7 mouse cellular contexts compared by ENCODE assay signal in genomic region chr12:52005877-52006632, GRCm38 (mm10). TPM values are rescaled to one million over a fixed set of nuclear protein-coding genes. Genes with fewer than 3 reads are reported as not detected.
DNase-seq lines count a peak whose midpoint lies in the region; ATAC-seq and TF ChIP-seq lines count a peak whose summit lies in the region.

Gene Dtd2 (minus strand): TSS chr12:52006501.

- 1% methylated on average over 46 of the region's 46 CpGs for WGBS in intestine, postnatal 0 days
- 2% methylated on average over 46 of the region's 46 CpGs for WGBS in midbrain, embryonic 12.5 days
- WGBS in small intestine, adult 2 months, result 1% methylated on average over 46 of the region's 46 CpGs

- no peaks in the 10 kb centered on the region for H3K27me3 ChIP-seq in intestine, postnatal 0 days (replicated peaks; ENCODE audit: control insufficient read depth, insufficient read depth, low read length)
- H3K27me3 ChIP-seq in midbrain, embryonic 12.5 days, result no peaks in the 10 kb centered on the region
- no peaks in the 10 kb centered on the region for H3K27me3 ChIP-seq in small intestine, adult 2 months (ENCODE audit: control insufficient read depth, insufficient read depth, low read length)

- no peak for TF ChIP-seq CTCF in intestine, postnatal 0 days (IDR thresholded peaks at IDR 0.05; ENCODE audit: low read depth)
- no peak for TF ChIP-seq CTCF in small intestine, adult 2 months (IDR thresholded peaks at IDR 0.05; ENCODE audit: extremely low read depth, insufficient read length, insufficient replicate concordance, low read depth, low read length)

- H3K9me3 ChIP-seq in intestine, postnatal 0 days (ENCODE audit: control insufficient read depth), result no peaks in the 10 kb centered on the region
- H3K9me3 ChIP-seq in midbrain, embryonic 12.5 days, result no peaks in the 10 kb centered on the region

- H3K27ac ChIP-seq in intestine, postnatal 0 days (ENCODE audit: low read depth, low read length), result peak within 1 kb of the TSS; percentile 58
- peak within 1 kb of the TSS; percentile 56 for H3K27ac ChIP-seq in midbrain, embryonic 12.5 days (replicated peaks)
- peak within 1 kb of the TSS; percentile 41 for H3K27ac ChIP-seq in small intestine, adult 2 months (ENCODE audit: insufficient read depth, low read depth, low read length)

- ATAC-seq in intestine, postnatal 0 days, result peak; percentile 88
- ATAC-seq in midbrain, embryonic 12.5 days (ENCODE audit: low FRiP score, low read depth), result peak; percentile 94

- peaks cover 7% of the 10 kb centered on the region; the same call in 1 of the 2 replicates for H3K36me3 ChIP-seq in intestine, postnatal 0 days (ENCODE audit: control insufficient read depth, insufficient read depth)
- H3K36me3 ChIP-seq in midbrain, embryonic 12.5 days, result no peaks in the 10 kb centered on the region
- H3K36me3 ChIP-seq in small intestine, adult 2 months (ENCODE audit: control insufficient read depth, insufficient read depth, low read length), result 0 out of 2 replicates have a peak, but pooled peaks cover 4% of the 10 kb centered on the region

- intact Hi-C loops in left cerebral cortex, postnatal 4 days (cut with DNase I), result no loop called here

- TF ChIP-seq POLR2A in small intestine, adult 2 months (IDR thresholded peaks at IDR 0.05; ENCODE audit: low read depth, low read length), result peak; percentile 88

- H3K4me1 ChIP-seq in intestine, postnatal 0 days (replicated peaks; ENCODE audit: control insufficient read depth, insufficient read depth, low read length), result no peaks in the 10 kb centered on the region
- H3K4me1 ChIP-seq in midbrain, embryonic 12.5 days, result peaks cover 17% of the 10 kb centered on the region
- H3K4me1 ChIP-seq in small intestine, adult 2 months (ENCODE audit: control insufficient read depth, insufficient read depth, insufficient read length, low read length), result 0 out of 2 replicates have a peak, but pooled peaks cover 2% of the 10 kb centered on the region

- H3K4me3 ChIP-seq in intestine, postnatal 0 days (ENCODE audit: low read depth, low read length), result peak within 1 kb of the TSS; percentile 80
- H3K4me3 ChIP-seq in midbrain, embryonic 12.5 days, result peak within 1 kb of the TSS; percentile 67
- H3K4me3 ChIP-seq in small intestine, adult 2 months (ENCODE audit: low read depth, low read length), result peak within 1 kb of the TSS; percentile 89

- peak within 1 kb of the TSS; percentile 88 for H3K9ac ChIP-seq in intestine, postnatal 0 days (ENCODE audit: low read depth, low read length)
- H3K9ac ChIP-seq in midbrain, embryonic 12.5 days (replicated peaks), result peak within 1 kb of the TSS; percentile 66

- peak; percentile 93 for DNase-seq in adrenal gland, adult 2 months
- DNase-seq in embryo, embryonic 11.5 days (ENCODE audit: low read depth, low spot score), result peak; percentile 86
- peak; percentile 96 to 97 for DNase-seq in gastrocnemius, postnatal 4 days (ENCODE audit: low spot score in 2 of 2)
- peak; percentile 97 for DNase-seq in left cerebral cortex, postnatal 4 days

- peak within 1 kb of the TSS; percentile 84 for H3K4me2 ChIP-seq in intestine, postnatal 0 days (replicated peaks; ENCODE audit: low read depth)
- H3K4me2 ChIP-seq in midbrain, embryonic 12.5 days (replicated peaks), result peak within 1 kb of the TSS; percentile 66

RNA-seq across cellular contexts. Expression of gene Dtd2, which starts in this region (rescaled TPM):
- 10 to 100 TPM; 16.1 to 22.5 TPM for total RNA-seq in adrenal gland, adult 2 months (2021)
- 10.3 and 16.5 TPM in 2 replicates for polyA plus RNA-seq in adrenal gland, adult 2 months (2012; rRNA removed)
- 10 to 100 TPM in 1 of 2 experiments, 1 to 10 TPM in 1; 8.5 to 10.7 TPM for total RNA-seq in gastrocnemius, postnatal 4 days (2021)
- 28.5 and 31.8 TPM in 2 replicates for polyA plus RNA-seq in intestine, postnatal 0 days (2015; fragmentation: Nextera tagmentation; extraction: Ambion mirVana)
- 10 to 100 TPM in 1 of 2 experiments, 1 to 10 TPM in 1; 8.0 to 10.1 TPM for total RNA-seq in left cerebral cortex, postnatal 4 days (2021)
- 21.4 and 21.9 TPM in 2 replicates for polyA plus RNA-seq in midbrain, embryonic 12.5 days (2016; fragmentation: Nextera tagmentation; extraction: Ambion mirVana)
- 0.96 and 3.9 TPM in 2 replicates for polyA plus RNA-seq in small intestine, adult 2 months (2012; rRNA removed)

Comparison
In these comparisons a context has a peak if more than half of its experiments do, and no peak if none do; other contexts are left out.
1. Peak in every context shown above with its lines: DNase-seq, ATAC-seq, H3K4me3 ChIP-seq and H3K27ac ChIP-seq.